Mouse (Mus musculus): Measurements from ENCODE around the gene Scnn1a. TPM values are rescaled to one million over a fixed set of nuclear protein-coding genes. Genes with fewer than 3 reads are reported as not detected.

Scnn1a gene
- total RNA-seq, 1 experiment: 0.31 TPM

DNA sequence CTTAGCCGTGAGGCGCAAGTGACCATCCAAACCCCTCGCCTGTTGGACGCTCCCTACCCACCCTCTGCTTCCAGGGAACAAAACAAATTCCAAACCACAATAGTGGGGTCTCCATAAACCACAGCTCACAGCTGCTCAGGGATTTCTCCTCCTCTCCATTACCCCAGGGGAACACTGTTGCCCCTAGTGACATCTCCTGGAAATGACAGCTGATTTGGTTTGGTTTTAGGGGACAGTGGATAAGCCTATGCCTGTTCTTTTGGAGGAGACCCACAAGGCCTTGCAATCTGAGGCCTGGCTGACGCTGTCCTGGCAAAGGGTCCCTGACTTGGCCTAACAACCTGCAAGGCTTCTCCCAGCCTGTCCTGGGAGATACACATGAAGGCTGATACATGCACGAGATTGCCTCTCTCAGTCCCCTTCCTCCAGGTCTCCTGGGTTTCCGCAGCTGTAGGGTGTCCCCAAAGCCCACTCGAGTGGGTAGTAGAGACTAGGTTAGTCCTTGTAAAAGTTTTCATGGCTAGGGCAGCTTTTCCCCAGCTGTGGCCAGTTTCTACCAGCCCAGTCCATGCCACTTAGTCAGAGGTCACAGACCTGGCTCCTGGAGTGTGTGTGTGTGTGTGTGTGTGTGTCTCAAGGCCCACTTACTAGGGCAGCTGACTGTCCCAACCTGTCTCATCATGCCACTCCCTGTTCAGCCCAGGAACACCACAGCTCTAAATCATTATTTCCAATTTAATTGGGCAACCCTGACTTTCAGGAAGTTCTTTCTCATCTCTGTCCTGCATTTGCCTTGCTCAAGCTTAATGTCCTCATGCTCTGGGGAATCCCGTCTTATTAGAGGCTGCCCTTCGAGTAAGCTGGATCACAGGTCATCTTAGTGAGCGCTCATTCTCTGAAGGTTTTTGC is 64.9 kb downstream of the Scnn1a start:
- Histone ChIP-seq H3K36me3 (ENCODE audit: control insufficient read depth, insufficient read depth, low read length, poor library complexity, severe bottlenecking) (no peaks in the 10 kb centered on the region), H3K9me3 (ENCODE audit: control insufficient read depth, insufficient read depth, low read depth, low read length) (no peaks in the 10 kb centered on the region), H3K9ac (ENCODE audit: insufficient read depth, low read depth, low read length, poor library complexity, severe bottlenecking) (no peak overlapping the region), H3K27ac (ENCODE audit: insufficient read depth, low read depth, low read length, poor library complexity, severe bottlenecking) (no peak overlapping the region), H3K4me1 (ENCODE audit: control insufficient read depth in 2 of 2, insufficient read depth in 2 of 2, low read length in 2 of 2, poor library complexity in 1 of 2) (peaks cover 2 to 11% of the 10 kb centered on the region in 2 experiments; a peak in 1 of 4 replicates), H3K4me3 (ENCODE audit: insufficient read depth in 1 of 2, low read depth in 1 of 2, low read length in 2 of 2, poor library complexity in 1 of 2, severe bottlenecking in 1 of 2) (no peak overlapping the region; a peak in 1 of 4 replicates)
- in situ Hi-C loops (cut with MboI; ENCODE audit: low sequenced_read_pairs in 2 of 2, unreplicated experiment in 2 of 2): no loop called here
- TF ChIP-seq CHD2 (IDR thresholded peaks at IDR 0.05; ENCODE audit: low read depth, low read length) (no peak), HCFC1 (IDR thresholded peaks at IDR 0.05; ENCODE audit: borderline replicate concordance, insufficient read depth, low read length) (no peak), MAFK (IDR thresholded peaks at IDR 0.05; ENCODE audit: insufficient read depth, low read depth, low read length) (no peak), ZNF384 (IDR thresholded peaks at IDR 0.05; ENCODE audit: low read depth, low read length) (no peak), ZC3H11A (IDR thresholded peaks at IDR 0.05; ENCODE audit: borderline replicate concordance, low read depth, low read length) (peak; percentile 21; the same call in 1 of the 2 replicates)
- no peak for DNase-seq (ENCODE audit: low read depth, low spot score)

DNA sequence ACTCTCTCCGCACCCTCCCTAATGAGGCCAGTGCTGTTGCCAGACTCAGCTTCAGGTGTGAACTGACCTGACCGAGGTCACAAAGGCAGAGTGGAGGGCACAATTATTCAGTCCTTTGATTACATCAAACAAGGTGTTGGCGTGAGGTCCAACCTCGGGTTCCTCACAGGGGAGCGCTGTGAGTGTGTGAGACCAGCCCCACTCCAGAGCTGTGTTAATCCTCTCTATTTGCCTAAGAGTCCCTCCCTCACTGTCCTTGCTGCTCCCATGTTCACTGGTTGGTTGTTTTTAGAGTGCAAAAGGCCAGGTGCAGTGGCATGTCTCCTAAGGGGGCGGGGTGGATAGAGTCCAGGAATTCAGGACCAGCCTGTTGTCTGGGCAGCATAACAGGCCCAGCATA is 65.6 kb downstream of the Scnn1a start:
- Histone ChIP-seq H3K36me3 (ENCODE audit: control insufficient read depth, insufficient read depth, low read length, poor library complexity, severe bottlenecking) (no peaks in the 10 kb centered on the region), H3K27ac (ENCODE audit: insufficient read depth, low read depth, low read length, poor library complexity, severe bottlenecking) (no peak overlapping the region)
- TF ChIP-seq MAFK (IDR thresholded peaks at IDR 0.05; ENCODE audit: insufficient read depth, low read depth, low read length) (no peak), HCFC1 (IDR thresholded peaks at IDR 0.05; ENCODE audit: borderline replicate concordance, insufficient read depth, low read length) (no peak), ZNF384 (IDR thresholded peaks at IDR 0.05; ENCODE audit: low read depth, low read length) (no peak), CHD2 (IDR thresholded peaks at IDR 0.05; ENCODE audit: low read depth, low read length) (no peak), ZC3H11A (IDR thresholded peaks at IDR 0.05; ENCODE audit: borderline replicate concordance, low read depth, low read length) (no peak)

DNA sequence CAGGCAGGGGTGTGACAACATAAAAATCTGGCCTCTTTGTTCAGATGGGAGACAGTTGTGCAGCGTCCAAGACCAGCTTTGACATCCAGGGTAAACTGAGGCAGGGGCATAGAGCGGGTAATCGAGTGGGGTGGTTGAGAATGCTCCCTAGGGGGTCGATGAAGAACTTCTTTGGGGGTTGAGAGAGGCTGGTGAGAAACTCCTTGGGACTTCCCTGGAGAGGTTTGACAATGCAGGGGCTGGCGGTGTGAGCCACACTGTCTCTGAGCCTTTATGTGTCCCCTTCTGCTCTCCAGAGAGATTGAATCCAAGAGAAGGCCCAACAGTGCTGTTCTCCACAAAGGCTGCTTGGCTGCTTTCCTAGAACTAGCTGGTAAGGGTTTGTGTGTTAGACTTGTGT is 69.4 kb downstream of the Scnn1a start:
- no peaks in the 10 kb centered on the region for H3K9me3 ChIP-seq (ENCODE audit: control insufficient read depth, insufficient read depth, low read depth, low read length)
- TF ChIP-seq ZNF384 (IDR thresholded peaks at IDR 0.05; ENCODE audit: low read depth, low read length): no peak
- no peak for TF ChIP-seq HCFC1 (IDR thresholded peaks at IDR 0.05; ENCODE audit: borderline replicate concordance, insufficient read depth, low read length)
- TF ChIP-seq CHD2 (IDR thresholded peaks at IDR 0.05; ENCODE audit: low read depth, low read length): no peak
- TF ChIP-seq ZC3H11A (IDR thresholded peaks at IDR 0.05; ENCODE audit: borderline replicate concordance, low read depth, low read length): no peak
- no peak for TF ChIP-seq MAFK (IDR thresholded peaks at IDR 0.05; ENCODE audit: insufficient read depth, low read depth, low read length)
- no peak overlapping the region for H3K4me3 ChIP-seq (ENCODE audit: insufficient read depth in 1 of 2, low read depth in 1 of 2, low read length in 2 of 2, poor library complexity in 1 of 2, severe bottlenecking in 1 of 2)
- H3K27ac ChIP-seq (ENCODE audit: insufficient read depth, low read depth, low read length, poor library complexity, severe bottlenecking): no peak overlapping the region
- no peak for DNase-seq (ENCODE audit: low read depth, low spot score)
- peaks cover 2 to 5% of the 10 kb centered on the region in 2 experiments; a peak in 1 of 4 replicates for H3K4me1 ChIP-seq (ENCODE audit: control insufficient read depth in 2 of 2, insufficient read depth in 2 of 2, low read length in 2 of 2, poor library complexity in 1 of 2)
- in situ Hi-C loops (cut with MboI; ENCODE audit: low sequenced_read_pairs in 2 of 2, unreplicated experiment in 2 of 2): no loop called here
- H3K9ac ChIP-seq (ENCODE audit: insufficient read depth, low read depth, low read length, poor library complexity, severe bottlenecking): no peak overlapping the region
- no peaks in the 10 kb centered on the region for H3K36me3 ChIP-seq (ENCODE audit: control insufficient read depth, insufficient read depth, low read length, poor library complexity, severe bottlenecking)

More for the DNA sequence above, 65.6 kb downstream of the Scnn1a start:
- no peak overlapping the region for H3K9ac ChIP-seq (ENCODE audit: insufficient read depth, low read depth, low read length, poor library complexity, severe bottlenecking)
- in situ Hi-C loops (cut with MboI; ENCODE audit: low sequenced_read_pairs in 2 of 2, unreplicated experiment in 2 of 2): no loop called here
- peaks cover 2 to 7% of the 10 kb centered on the region in 2 experiments; a peak in 1 of 4 replicates for H3K4me1 ChIP-seq (ENCODE audit: control insufficient read depth in 2 of 2, insufficient read depth in 2 of 2, low read length in 2 of 2, poor library complexity in 1 of 2)
- no peaks in the 10 kb centered on the region for H3K9me3 ChIP-seq (ENCODE audit: control insufficient read depth, insufficient read depth, low read depth, low read length)
- DNase-seq (ENCODE audit: low read depth, low spot score): no peak
- H3K4me3 ChIP-seq (ENCODE audit: insufficient read depth in 1 of 2, low read depth in 1 of 2, low read length in 2 of 2, poor library complexity in 1 of 2, severe bottlenecking in 1 of 2): no peak overlapping the region

Other genes starting within 250 kb of the Scnn1a start
- 344 and 351 TPM in 2 replicates for gene Chd4, start 224.7 kb upstream of the Scnn1a start, total RNA-seq (2012; rRNA removed)
- 159 and 174 TPM in 2 replicates for gene Nop2, start 188.8 kb upstream of the Scnn1a start, total RNA-seq (2012; rRNA removed)
- gene Iffo1, start 175.4 kb upstream of the Scnn1a start, total RNA-seq (2012; rRNA removed): 15.1 and 16.5 TPM in 2 replicates
- gene Gapdh, start 154.2 kb upstream of the Scnn1a start, total RNA-seq (2012; rRNA removed): 2,407 and 2,462 TPM in 2 replicates
- gene Ncapd2, start 129.0 kb upstream of the Scnn1a start, total RNA-seq (2012; rRNA removed): 159 and 187 TPM in 2 replicates
- gene Mrpl51, start 128.9 kb upstream of the Scnn1a start, total RNA-seq (2012; rRNA removed): 155 and 184 TPM in 2 replicates
- gene Vamp1, start 105.1 kb upstream of the Scnn1a start, total RNA-seq (2012; rRNA removed): 3.5 and 4.6 TPM in 2 replicates
- gene Tapbpl, start 88.8 kb upstream of the Scnn1a start, total RNA-seq (2012; rRNA removed): 4.2 and 6.4 TPM in 2 replicates
- gene Cd27, start 83.6 kb upstream of the Scnn1a start, total RNA-seq (2012; rRNA removed): 0.22 TPM in 1 of 2 replicates, not detected in the other
- 53.3 and 84.8 TPM in 2 replicates for gene Tuba3a, start 34.6 kb upstream of the Scnn1a start, total RNA-seq (2012; rRNA removed)
- 8.7 and 14.3 TPM in 2 replicates for gene Ltbr, start 6.8 kb upstream of the Scnn1a start, total RNA-seq (2012; rRNA removed)
- 6.1 and 7.7 TPM in 2 replicates for gene Tnfrsf1a, start 28.7 kb downstream of the Scnn1a start, total RNA-seq (2012; rRNA removed)
- 1.1 and 1.5 TPM in 2 replicates for gene Plekhg6, start 60.1 kb downstream of the Scnn1a start, total RNA-seq (2012; rRNA removed)
- gene Cd9, start 174.1 kb downstream of the Scnn1a start, total RNA-seq (2012; rRNA removed): 228 and 374 TPM in 2 replicates
- gene Vwf, start 226.1 kb downstream of the Scnn1a start, total RNA-seq (2012; rRNA removed): 3.0 and 6.8 TPM in 2 replicates